Mouse (Mus musculus) olfactory bulb, adult 2 months (tissue): ENCODE measurements around the gene Chpf. TPM values are rescaled to one million over a fixed set of nuclear protein-coding genes. Genes with fewer than 3 reads are reported as not detected.
A peak's percentile ranks its signal among the peaks of the same experiment; 100 is the strongest.

Source experiments
- H3K27ac ChIP-seq: fragments of 200-500 bp; 2 replicates; pipeline ENCODE4 v1.5.1; 2012; ENCODE audit warnings: low read depth, low read length; ENCODE audit not compliant: insufficient read depth
- H3K4me1 ChIP-seq: fragments of 200-500 bp; 2 replicates; pipeline ENCODE4 v1.6.1; 2012; ENCODE audit warnings: low read length; ENCODE audit not compliant: control insufficient read depth, insufficient read depth
- H3K4me3 ChIP-seq: fragments of 200-500 bp; 2 replicates; pipeline ENCODE4 v1.5.1; 2012; ENCODE audit warnings: mild to moderate bottlenecking, low read depth, low read length, moderate library complexity; ENCODE audit not compliant: insufficient read depth
- CTCF ChIP-seq: fragments of 200-500 bp; IDR thresholded peaks from 2 replicates; pipeline ENCODE4 v1.5.1; 2012; ENCODE audit warnings: low read depth, mild to moderate bottlenecking, low read length, moderate library complexity; ENCODE audit not compliant: insufficient read depth
- POLR2A ChIP-seq: fragments of 200-500 bp; IDR thresholded peaks from 2 replicates; pipeline ENCODE4 v1.6.1; 2012; ENCODE audit warnings: mild to moderate bottlenecking, low read depth, low read length, moderate library complexity; ENCODE audit not compliant: insufficient read depth
- WGBS: fragments of 180-500 bp; shearing (Covaris S2); methylation state at CpG from one replicate; pipeline ENCODE4 v1.1.7; 2018; 5-methylcytosine and 5-hydroxymethylcytosine counted together
- polyA plus RNA-seq: library from polyadenylated mRNA; stranded (reverse); fragments of >200 nt; gene quantifications from 2 replicates; pipeline ENCODE4 v1.2.4, GENCODE M21; 2012; ENCODE audit warnings: low replicate concordance; ENCODE audit not compliant: missing spikeins, insufficient read depth, insufficient read length

Chpf gene
- polyA plus RNA-seq, 1 experiment: not detected

DNA sequence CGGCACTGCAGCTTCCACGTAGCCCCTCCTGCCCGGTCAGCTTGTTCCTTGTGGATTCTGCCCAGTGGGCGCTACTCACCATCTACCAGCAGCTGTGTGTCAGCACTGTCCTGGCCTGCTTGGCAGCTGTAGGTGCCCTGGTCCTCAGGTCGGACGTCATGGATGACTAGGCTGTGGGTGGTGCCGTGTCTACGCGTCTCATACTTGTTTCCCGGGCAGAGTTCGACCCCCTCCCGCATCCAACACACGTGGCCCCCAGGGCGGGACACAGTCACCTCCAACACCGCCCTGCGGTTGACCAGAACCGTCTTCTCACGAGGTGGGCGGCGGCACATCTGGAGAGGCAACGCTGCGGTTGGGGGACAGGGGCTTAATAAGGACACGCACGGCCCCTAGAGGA lies 7.5 kb upstream of the Chpf start:
- TF ChIP-seq CTCF (no peak), POLR2A (no peak)
- Histone ChIP-seq H3K4me1 (peaks cover 30% of the 10 kb centered on the region), H3K4me3 (no peak overlapping the region; the same call in 1 of the 2 replicates), H3K27ac (no peak overlapping the region)
- WGBS: 23% methylated on average over 24 of the region's 24 CpGs

DNA sequence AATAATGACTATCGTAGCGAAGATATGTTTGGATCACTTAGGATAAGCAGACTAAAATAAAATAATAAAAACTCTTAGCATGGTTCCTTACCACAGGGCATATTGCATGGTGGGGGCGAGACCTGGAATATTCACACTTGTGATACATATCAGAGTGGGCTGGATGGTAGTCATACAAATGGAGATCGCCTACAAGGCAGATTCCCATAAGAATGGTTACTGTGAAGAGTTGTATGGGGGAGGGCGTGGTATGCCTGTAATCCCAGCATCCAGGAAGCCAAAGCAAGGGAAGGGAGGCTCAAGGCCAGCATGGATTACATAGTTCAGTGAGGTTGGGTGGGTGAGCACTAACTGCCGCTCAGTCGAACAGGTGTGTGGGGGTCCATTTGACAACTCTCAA lies 1.6 kb upstream of the Chpf start:
- Histone ChIP-seq H3K4me1 (peaks cover 27% of the 10 kb centered on the region), H3K4me3 (0 out of 2 replicates have a peak overlapping the region, but pooled peaks have one; percentile 7), H3K27ac (no peak overlapping the region)
- TF ChIP-seq CTCF (no peak), POLR2A (no peak)
- WGBS: 73% methylated on average over 7 of the region's 7 CpGs

DNA sequence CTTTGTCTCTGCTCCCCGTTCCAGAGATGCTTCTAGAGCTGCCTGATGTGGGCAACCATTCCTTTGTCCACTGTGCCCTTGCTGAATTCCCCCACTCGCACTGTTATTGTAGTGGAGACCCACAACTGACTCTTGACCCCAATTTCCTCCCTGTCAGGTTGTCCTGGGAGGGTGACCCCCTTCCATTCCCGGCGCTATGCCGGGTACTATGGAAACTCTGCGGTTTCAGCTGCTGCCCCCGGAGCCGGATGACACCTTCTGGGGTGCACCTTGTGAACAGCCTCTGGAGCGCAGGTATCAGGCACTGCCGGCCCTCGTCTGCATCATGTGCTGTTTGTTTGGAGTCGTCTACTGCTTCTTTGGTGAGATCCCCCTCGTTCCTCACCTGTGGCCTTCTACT lies 929 bp upstream of the Chpf start:
- peak overlapping the region; percentile 76 for H3K27ac ChIP-seq
- TF ChIP-seq CTCF (no peak), POLR2A (no peak)
- H3K4me1 ChIP-seq: peaks cover 28% of the 10 kb centered on the region
- WGBS: 9% methylated on average over 13 of the region's 13 CpGs
- H3K4me3 ChIP-seq: peak overlapping the region; percentile 82

DNA sequence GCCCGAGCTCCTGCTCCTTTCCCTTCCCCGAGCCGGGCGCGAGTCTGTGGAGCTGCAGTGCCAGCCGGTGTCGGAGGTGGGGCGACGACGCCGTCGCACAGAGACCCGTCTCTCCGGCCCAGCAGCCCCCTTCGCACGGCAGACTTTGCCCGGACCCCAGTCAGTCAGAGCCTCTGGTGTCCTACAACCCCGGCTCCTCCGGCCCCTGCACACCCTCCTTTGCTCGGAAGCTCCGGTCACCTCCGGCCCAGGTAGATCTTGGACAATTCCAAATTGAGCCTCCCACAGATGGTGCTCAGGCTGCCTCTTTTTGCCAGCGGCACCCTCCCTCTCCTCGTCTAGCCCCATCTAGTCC lies 505 bp upstream of the Chpf start:
- Histone ChIP-seq H3K4me1 (peaks cover 31% of the 10 kb centered on the region), H3K4me3 (peak overlapping the region; percentile 82), H3K27ac (peak overlapping the region; percentile 76)
- 1% methylated on average over 24 of the region's 24 CpGs for WGBS
- TF ChIP-seq POLR2A: no peak
- no peak for TF ChIP-seq CTCF

DNA sequence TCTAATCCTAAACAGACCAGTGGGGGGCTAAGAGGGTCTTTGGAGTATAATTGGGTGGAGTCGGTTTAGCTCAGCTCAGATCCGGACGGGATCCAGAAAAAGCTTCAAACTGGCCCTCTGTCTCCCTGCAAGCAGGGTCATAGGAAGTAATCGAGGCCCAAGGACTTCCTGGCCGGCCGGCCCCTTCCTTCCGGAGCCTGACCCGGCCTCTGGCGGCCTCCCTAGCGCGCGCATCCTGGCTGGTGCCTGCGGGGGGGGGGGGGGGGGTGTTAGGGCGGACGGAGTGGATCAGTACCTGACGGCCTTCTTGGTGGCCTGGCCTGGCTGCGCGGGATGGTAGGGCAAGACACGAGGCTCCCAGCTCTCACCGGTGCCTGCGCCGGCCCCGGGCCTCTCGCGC lies 610 bp downstream of the Chpf start:
- Histone ChIP-seq H3K27ac (peak overlapping the region; percentile 76; the same call in 1 of the 2 replicates), H3K4me3 (peak overlapping the region; percentile 82), H3K4me1 (peaks cover 36% of the 10 kb centered on the region)
- no peak for TF ChIP-seq CTCF
- TF ChIP-seq POLR2A: no peak
- WGBS: under 1% methylated on average over 25 of the region's 25 CpGs

DNA sequence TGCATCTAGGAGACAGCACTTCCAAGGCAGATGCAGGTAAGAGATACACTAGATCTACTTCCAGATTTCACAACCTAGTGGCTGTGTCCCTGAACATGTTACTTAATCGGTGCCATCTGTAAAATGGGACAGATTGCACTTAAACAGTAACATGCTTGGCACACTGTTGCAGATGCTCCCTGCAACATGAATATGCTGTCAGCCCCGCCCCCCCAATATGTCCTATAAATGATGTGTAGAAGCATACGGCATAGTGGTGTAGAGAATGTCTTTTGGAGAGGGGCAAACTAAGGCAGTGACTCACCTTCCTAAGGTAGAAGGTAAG lies 1.2 kb downstream of the Chpf start:
- H3K4me1 ChIP-seq: peaks cover 34% of the 10 kb centered on the region
- 35% methylated on average over 3 of the region's 3 CpGs for WGBS
- no peak overlapping the region for H3K27ac ChIP-seq
- no peak overlapping the region; the same call in 1 of the 2 replicates for H3K4me3 ChIP-seq
- no peak for TF ChIP-seq POLR2A
- TF ChIP-seq CTCF: no peak

DNA sequence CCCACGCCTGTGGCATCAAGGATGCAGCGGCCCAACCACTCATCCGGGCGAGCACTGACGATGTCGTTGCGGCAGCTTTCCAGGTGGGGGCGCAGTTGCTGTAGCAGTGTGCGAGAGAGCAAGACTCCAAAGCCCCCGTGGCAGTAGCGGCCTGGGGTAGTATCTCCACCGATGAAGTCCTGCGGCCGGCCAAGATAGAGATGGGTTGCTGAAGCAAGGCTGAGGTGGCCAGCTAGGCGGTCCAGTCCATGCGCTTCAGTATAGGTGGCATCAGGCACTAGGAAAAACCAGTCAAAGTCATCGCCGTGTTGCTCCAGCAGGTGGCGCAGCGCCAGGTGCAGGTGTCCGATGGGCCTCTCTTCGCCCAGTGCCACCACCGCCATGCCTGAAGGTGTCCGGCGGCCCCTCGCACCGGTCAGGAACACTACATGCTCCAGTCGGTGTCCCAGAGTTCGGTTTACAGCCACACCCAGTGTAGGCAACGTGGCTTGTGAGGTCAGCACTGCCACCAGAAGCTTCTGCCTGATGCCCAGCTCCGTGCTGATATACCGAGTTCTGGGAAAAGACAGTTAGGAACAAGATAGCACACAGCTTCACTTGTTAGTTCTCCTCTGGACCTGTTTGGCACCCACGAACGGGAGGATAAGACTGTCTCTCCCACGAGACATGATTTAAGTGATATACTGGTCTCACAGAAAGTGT lies 1.7 kb downstream of the Chpf start:
- no peak overlapping the region for H3K27ac ChIP-seq
- peak overlapping the region; percentile 42 for H3K4me3 ChIP-seq
- 6% methylated on average over 35 of the region's 35 CpGs for WGBS

DNA sequence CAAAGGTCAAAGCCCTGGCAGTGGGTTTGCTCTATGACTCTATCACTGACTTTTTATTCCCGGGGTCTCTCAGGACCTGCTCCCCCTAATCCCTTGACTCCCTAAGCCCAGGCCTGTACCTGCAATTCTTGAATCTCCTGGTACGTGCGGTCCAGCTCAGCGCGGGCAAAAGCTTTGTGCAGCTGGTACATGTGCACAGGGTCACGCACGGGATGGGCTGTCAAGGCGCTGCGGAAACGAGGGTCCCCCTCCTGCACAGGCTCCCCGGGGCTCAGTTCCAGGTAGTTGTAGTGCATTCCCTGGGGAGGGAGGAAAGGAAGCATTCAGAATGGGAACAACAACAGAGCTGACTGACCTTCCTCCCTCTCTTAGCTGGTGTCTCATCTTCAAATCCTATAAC lies 2.7 kb downstream of the Chpf start:
- Histone ChIP-seq H3K4me1 (peaks cover 26% of the 10 kb centered on the region), H3K27ac (no peak overlapping the region), H3K4me3 (no peak overlapping the region)
- TF ChIP-seq POLR2A (no peak), CTCF (no peak)
- WGBS: 94% methylated on average over 11 of the region's 11 CpGs

More for the DNA sequence above, 1.7 kb downstream of the Chpf start:
- TF ChIP-seq CTCF: peak; percentile 99
- no peak for TF ChIP-seq POLR2A
- peaks cover 29% of the 10 kb centered on the region for H3K4me1 ChIP-seq

DNA sequence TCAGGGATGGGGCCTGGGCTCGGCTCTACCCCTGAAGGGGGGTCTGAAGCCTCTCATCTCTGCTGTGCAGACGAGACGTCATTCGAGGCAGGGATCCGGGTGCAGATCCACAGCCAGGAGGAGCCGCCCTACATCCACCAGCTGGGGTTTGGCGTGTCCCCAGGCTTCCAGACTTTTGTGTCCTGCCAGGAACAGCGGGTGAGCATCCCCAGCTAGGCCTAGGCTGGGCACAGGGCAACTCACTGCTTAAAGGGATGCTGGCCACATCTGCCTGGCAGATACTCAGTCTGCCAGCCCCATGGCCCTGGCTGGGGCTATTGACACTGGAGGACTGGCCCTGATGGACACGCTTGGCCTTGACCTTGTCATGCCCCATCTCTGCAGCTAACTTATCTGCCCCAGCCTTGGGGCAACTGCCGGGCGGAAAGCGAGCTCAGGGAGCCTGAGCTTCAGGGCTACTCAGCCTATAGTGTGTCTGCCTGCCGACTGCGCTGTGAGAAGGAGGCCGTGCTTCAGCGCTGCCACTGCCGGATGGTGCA lies 9.8 kb downstream of the Chpf start:
- no peak for TF ChIP-seq CTCF
- TF ChIP-seq POLR2A: no peak
- 81% methylated on average over 17 of the region's 17 CpGs for WGBS
- no peak overlapping the region for H3K27ac ChIP-seq
- peaks cover 10% of the 10 kb centered on the region for H3K4me1 ChIP-seq
- H3K4me3 ChIP-seq: no peak overlapping the region
